Mouse (Mus musculus) kidney, embryonic 14.5 days (tissue): ENCODE measurements at regions not wholly inside any gene's neighbourhood (a gene's known extent, or its start where the extent isn't known, plus 50 kb on each side); places are given as distances from the start of the nearest gene placed in this dataset.

Experiments used
- ATAC-seq: fragments of 200-750 bp; cut with Nextera tagmentation; 2 replicates; pipeline ENCODE4 v1.8.0; 2017; ENCODE audit warnings: moderate number of reproducible peaks, mild to moderate bottlenecking, moderate TSS enrichment, moderate library complexity; ENCODE audit not compliant: low FRiP score, low TSS enrichment
- H3K27ac ChIP-seq: fragments of 300-500 bp; sonication (generic); 2 replicates; pipeline ENCODE4 v1.5.1; 2014; ENCODE audit warnings: low read depth, mild to moderate bottlenecking, low read length, moderate library complexity, mixed read lengths
- H3K27me3 ChIP-seq: fragments of 300-500 bp; sonication (generic); 2 replicates; pipeline ENCODE4 v1.6.1; 2014; ENCODE audit warnings: mild to moderate bottlenecking, low read length; ENCODE audit not compliant: control insufficient read depth, insufficient read depth
- H3K36me3 ChIP-seq: fragments of 300-500 bp; sonication (generic); 2 replicates; pipeline ENCODE4 v1.6.1; 2014; ENCODE audit warnings: low read length, mixed read lengths; ENCODE audit not compliant: control insufficient read depth, insufficient read depth
- H3K4me1 ChIP-seq: fragments of 300-500 bp; sonication (generic); 2 replicates; pipeline ENCODE4 v1.6.1; 2014; ENCODE audit warnings: low read length, mixed read lengths; ENCODE audit not compliant: control insufficient read depth, insufficient read depth
- H3K4me2 ChIP-seq: fragments of 300-500 bp; sonication (generic); replicated peaks from 2 replicates; pipeline ENCODE4 v1.6.1; 2014; ENCODE audit warnings: low read depth, mild to moderate bottlenecking, low read length
- H3K4me3 ChIP-seq: fragments of 300-500 bp; sonication (generic); 2 replicates; pipeline ENCODE4 v1.5.1; 2014; ENCODE audit warnings: mild to moderate bottlenecking, low read length
- H3K9ac ChIP-seq: fragments of 300-500 bp; sonication (generic); 2 replicates; pipeline ENCODE4 v1.6.1; 2014; ENCODE audit warnings: low read depth, mild to moderate bottlenecking, low read length, moderate library complexity
- H3K9me3 ChIP-seq: fragments of 300-500 bp; sonication (generic); 2 replicates; pipeline ENCODE4 v1.6.1; 2016; ENCODE audit warnings: low read length; ENCODE audit not compliant: control insufficient read depth
- WGBS: fragments of 180-500 bp; shearing (Covaris S2); extraction: QIAGEN DNeasy Blood & Tissue Kit; methylation state at CpG from one replicate; pipeline ENCODE4 v1.1.7; 2014; 5-methylcytosine and 5-hydroxymethylcytosine counted together

DNA sequence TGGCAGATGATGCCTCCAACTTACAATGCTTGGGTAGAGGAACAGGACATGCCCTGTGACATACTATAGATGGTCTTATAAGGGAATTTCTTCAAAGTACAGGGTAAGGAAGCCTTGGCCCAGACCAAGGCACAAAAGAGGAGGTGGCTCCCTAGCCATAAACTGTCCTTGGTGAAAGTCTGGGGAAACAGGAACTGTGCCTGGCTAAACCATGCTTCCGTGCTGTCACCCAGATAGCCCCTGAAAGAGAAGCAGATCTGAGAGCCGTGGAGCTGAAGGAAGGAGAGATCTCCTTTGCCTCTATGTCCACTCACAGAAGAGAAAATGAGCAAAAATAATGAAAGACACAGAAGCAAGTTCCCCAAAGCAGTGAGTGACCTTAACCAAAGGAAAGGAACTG, 248.0 kb downstream of the Tcerg1l start:
- peaks cover 4% of the 10 kb centered on the region; the same call in 1 of the 2 replicates for H3K4me1 ChIP-seq
- no peaks in the 10 kb centered on the region for H3K27me3 ChIP-seq
- H3K9me3 ChIP-seq = no peaks in the 10 kb centered on the region
- ATAC-seq = no peak
- H3K36me3 ChIP-seq = no peaks in the 10 kb centered on the region
- H3K27ac ChIP-seq = no peak overlapping the region
- H3K4me2 ChIP-seq = no peak overlapping the region
- no peak overlapping the region for H3K4me3 ChIP-seq
- H3K9ac ChIP-seq = no peak overlapping the region
- 61% methylated on average over 2 of the region's 2 CpGs for WGBS

DNA sequence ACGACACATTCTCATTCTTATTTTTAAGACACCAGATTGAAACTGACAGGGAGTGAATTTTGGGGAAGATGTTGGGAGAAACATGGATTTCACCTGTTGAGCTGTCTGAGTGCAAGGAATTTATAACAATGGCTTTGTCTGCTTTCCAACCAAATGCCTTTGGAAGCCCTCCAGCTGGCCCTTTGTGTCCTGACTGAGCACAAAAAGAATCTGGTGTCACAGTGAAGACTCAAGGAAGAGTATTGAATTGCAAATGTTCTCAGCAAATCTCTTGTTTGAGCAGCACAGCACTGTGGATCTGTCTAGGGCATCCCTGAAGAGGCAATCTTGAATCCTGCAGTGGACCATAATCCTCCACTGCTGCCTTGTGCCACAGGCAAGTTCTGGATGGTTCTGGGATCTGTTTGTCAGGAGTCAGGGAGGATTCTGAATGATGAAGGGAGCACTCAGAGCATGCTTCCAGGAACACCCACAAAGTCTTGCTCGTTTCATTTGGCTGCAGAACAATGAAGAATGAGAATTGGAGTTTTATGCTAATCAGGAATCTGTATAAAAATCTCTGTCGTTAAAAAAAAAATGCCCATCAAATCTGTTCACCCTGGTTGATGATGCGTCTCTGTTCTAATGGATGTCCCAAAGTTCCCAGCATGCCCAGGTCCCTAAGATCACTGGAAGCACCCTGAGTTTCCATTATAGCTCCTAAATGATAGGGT, 243.9 kb downstream of the Tcerg1l start:
- 66% methylated on average over 4 of the region's 4 CpGs for WGBS
- no peak for ATAC-seq
- no peak overlapping the region for H3K27ac ChIP-seq
- H3K9ac ChIP-seq = no peak overlapping the region
- no peak overlapping the region for H3K4me2 ChIP-seq
- H3K36me3 ChIP-seq = no peaks in the 10 kb centered on the region
- H3K27me3 ChIP-seq = no peaks in the 10 kb centered on the region
- no peak overlapping the region for H3K4me3 ChIP-seq
- H3K9me3 ChIP-seq = no peaks in the 10 kb centered on the region
- H3K4me1 ChIP-seq = peaks cover 4% of the 10 kb centered on the region; the same call in 1 of the 2 replicates
